Mouse (Mus musculus): ENCODE measurements around the gene Myt1. TPM values are rescaled to one million over a fixed set of nuclear protein-coding genes. Genes with fewer than 3 reads are reported as not detected.

Myt1 gene
- polyA plus RNA-seq, 1 experiment from 2014 or later = not detected

DNA sequence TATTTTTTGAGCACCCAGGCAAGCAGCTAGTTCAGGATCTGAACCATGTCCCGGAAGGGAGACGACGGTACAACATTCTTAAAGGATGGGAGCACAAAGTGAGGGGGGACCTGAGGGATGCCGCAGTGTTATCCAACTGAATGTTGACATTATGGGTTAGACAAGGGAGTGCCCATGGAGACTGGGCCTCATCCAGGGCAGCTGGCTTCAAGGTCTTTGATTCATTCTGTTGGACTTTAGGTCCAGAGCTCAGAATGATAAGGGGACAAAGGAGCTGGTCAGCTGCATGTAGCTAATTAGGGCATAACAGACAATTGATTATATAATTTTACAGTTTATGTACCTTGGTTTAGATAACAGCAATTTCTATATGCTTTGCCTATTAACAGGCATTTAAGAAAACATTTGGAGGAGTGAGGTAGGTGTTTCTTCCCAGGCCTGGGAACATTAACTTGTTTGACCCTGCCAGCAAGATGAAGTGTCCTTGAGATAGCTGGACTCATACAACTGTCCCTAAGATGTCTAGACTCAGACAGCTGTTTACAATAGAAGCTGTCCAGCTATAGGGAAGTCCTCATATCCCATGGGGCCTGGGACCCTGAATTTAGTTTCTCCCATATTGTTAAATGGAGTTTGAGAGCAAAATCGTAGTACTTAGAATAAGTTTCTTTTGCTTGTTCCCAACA is 82.7 kb downstream of the Myt1 start:
- Histone ChIP-seq H3K4me3 (ENCODE audit: low read depth, low read length) (no peak overlapping the region), H3K4me1 (ENCODE audit: insufficient read depth) (no peaks in the 10 kb centered on the region), H3K36me3 (replicated peaks; ENCODE audit: insufficient read depth, low read length) (peaks cover 46% of the 10 kb centered on the region), H3K27me3 (ENCODE audit: insufficient read depth, low read length) (no peaks in the 10 kb centered on the region), H3K9me3 (ENCODE audit: low read length) (no peaks in the 10 kb centered on the region), H3K4me2 (ENCODE audit: low read depth, low read length) (no peak overlapping the region), H3K27ac (ENCODE audit: low read depth) (no peak overlapping the region), H3K9ac (replicated peaks) (no peak overlapping the region)
- ATAC-seq = no peak
- TF ChIP-seq CTCF (IDR thresholded peaks at IDR 0.05; ENCODE audit: low read depth) = no peak
- no peak for TF ChIP-seq EP300 (IDR thresholded peaks at IDR 0.05; ENCODE audit: low read depth)
- WGBS (ENCODE audit: insufficient replicate concordance) = 85% methylated on average over 5 of the region's 5 CpGs
- no peak for DNase-seq

DNA sequence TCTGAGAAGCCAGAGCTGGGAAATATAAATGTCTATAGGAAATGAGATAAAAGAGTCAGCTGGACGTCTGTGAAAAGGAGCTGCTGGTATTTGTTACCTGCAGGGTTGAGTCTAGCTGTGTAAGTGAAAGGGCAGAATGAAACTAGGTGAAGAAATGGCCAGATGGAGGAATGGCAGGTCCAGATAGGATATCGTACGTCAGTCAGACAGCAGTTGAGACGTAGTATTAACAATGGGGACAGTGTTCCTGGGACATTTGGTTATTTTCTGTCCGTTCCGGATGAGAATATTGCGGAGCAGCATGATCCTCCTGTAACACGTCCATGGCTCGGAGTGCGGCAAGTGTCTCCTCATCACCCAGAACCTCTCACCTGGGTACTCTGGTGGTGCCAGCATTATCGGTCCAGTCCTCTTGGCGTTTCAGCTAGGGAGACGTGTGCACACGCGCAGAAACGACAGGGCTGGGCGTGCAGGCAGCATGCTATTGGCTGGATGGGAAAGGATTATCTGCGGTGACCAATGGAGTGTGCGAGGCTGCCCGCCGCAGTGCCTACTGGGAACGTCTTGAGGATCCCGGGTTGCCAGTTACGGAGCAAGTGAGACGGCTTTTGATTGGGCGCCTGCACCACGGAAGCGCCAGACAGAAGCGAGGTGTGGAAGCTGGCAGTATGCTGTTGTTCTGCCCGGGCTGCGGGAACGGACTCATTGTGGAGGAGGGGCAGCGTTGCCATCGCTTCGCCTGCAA is 100.8 kb downstream of the Myt1 start, which contains the start of gene Polr3k:
TSS of gene Polr3k (plus strand) at position 547 of the 745 bp plus-strand sequence.
- peak; percentile 42; the same call in 1 of the 2 replicates for TF ChIP-seq EP300 (IDR thresholded peaks at IDR 0.05; ENCODE audit: low read depth)
- no peak; the same call in 1 of the 2 replicates for TF ChIP-seq CTCF (IDR thresholded peaks at IDR 0.05; ENCODE audit: low read depth)
- whole genome bisulfite sequencing (ENCODE audit: insufficient replicate concordance) = under 1% methylated on average over 35 of the region's 35 CpGs
- Histone ChIP-seq H3K36me3 (replicated peaks; ENCODE audit: insufficient read depth, low read length) (0 out of 2 replicates have a peak, but pooled peaks cover 7% of the 10 kb centered on the region), H3K4me3 (ENCODE audit: low read depth, low read length) (peak within 1 kb of the TSS; percentile 86), H3K27me3 (ENCODE audit: insufficient read depth, low read length) (no peaks in the 10 kb centered on the region), H3K9me3 (ENCODE audit: low read length) (no peaks in the 10 kb centered on the region), H3K4me2 (ENCODE audit: low read depth, low read length) (peak within 1 kb of the TSS; percentile 97), H3K4me1 (ENCODE audit: insufficient read depth) (peaks cover 15% of the 10 kb centered on the region), H3K9ac (replicated peaks) (peak within 1 kb of the TSS; percentile 85), H3K27ac (ENCODE audit: low read depth) (peak within 1 kb of the TSS; percentile 70)
- peak; percentile 93 for DNase-seq
- peak; percentile 100 for ATAC-seq

DNA sequence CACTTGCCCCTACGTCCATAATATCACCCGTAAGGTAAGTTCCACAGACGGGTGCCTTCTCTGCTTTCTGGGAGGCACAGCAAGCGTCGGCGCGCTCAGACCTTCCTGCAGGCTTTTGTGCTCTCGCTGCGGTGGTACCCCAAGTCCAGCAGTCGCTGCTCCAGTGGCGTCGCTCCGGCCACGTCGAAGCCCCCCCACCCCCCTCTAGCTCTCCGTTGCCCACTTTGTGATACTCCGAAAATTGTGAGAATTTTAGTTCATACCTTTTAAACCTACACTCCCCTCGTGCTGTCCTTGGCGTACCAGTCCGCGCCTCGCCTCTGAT is 101.4 kb downstream of the Myt1 start:
- H3K9me3 ChIP-seq (ENCODE audit: low read length) = no peaks in the 10 kb centered on the region
- peak; percentile 6 for ATAC-seq
- no peak for DNase-seq
- peak overlapping the region; percentile 85 for H3K9ac ChIP-seq (replicated peaks)
- H3K4me1 ChIP-seq (ENCODE audit: insufficient read depth) = peaks cover 15% of the 10 kb centered on the region
- H3K27ac ChIP-seq (ENCODE audit: low read depth) = peak overlapping the region; percentile 70
- H3K27me3 ChIP-seq (ENCODE audit: insufficient read depth, low read length) = no peaks in the 10 kb centered on the region
- peak overlapping the region; percentile 86 for H3K4me3 ChIP-seq (ENCODE audit: low read depth, low read length)
- WGBS (ENCODE audit: insufficient replicate concordance) = under 1% methylated on average over 22 of the region's 22 CpGs
- H3K36me3 ChIP-seq (replicated peaks; ENCODE audit: insufficient read depth, low read length) = 0 out of 2 replicates have a peak, but pooled peaks cover 11% of the 10 kb centered on the region
- no peak for TF ChIP-seq EP300 (IDR thresholded peaks at IDR 0.05; ENCODE audit: low read depth)
- TF ChIP-seq CTCF (IDR thresholded peaks at IDR 0.05; ENCODE audit: low read depth) = no peak
- peak overlapping the region; percentile 97 for H3K4me2 ChIP-seq (ENCODE audit: low read depth, low read length)

DNA sequence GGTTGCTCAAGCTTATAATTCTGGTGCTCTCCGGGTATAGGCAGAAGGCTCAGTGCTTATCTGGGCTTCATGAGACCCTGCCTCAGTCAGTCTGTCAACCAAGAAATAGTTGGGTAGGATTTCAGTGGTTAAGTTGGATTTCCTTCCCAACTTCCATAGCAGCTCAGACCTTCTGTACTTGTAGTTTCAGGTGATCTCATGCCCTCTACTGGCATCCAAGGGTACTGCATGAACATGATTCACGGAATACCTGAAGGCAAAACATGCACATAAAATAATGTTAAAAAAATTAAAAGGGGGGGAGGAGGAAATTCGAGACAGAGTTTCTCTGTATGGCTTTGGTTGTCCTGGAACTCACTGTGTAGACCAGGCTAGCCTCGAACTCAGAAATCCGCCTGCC is 103.8 kb downstream of the Myt1 start:
- Histone ChIP-seq H3K27me3 (ENCODE audit: insufficient read depth, low read length) (no peaks in the 10 kb centered on the region), H3K9me3 (ENCODE audit: low read length) (no peaks in the 10 kb centered on the region), H3K27ac (ENCODE audit: low read depth) (no peak overlapping the region), H3K9ac (replicated peaks) (no peak overlapping the region), H3K36me3 (replicated peaks; ENCODE audit: insufficient read depth, low read length) (0 out of 2 replicates have a peak, but pooled peaks cover 14% of the 10 kb centered on the region), H3K4me1 (ENCODE audit: insufficient read depth) (peaks cover 15% of the 10 kb centered on the region), H3K4me3 (ENCODE audit: low read depth, low read length) (no peak overlapping the region), H3K4me2 (ENCODE audit: low read depth, low read length) (no peak overlapping the region)
- peak; percentile 74 for DNase-seq
- no peak for TF ChIP-seq EP300 (IDR thresholded peaks at IDR 0.05; ENCODE audit: low read depth)
- peak; percentile 94 for TF ChIP-seq CTCF (IDR thresholded peaks at IDR 0.05; ENCODE audit: low read depth)
- WGBS (ENCODE audit: insufficient replicate concordance) = 53% methylated on average over 5 of the region's 5 CpGs
- ATAC-seq = no peak

DNA sequence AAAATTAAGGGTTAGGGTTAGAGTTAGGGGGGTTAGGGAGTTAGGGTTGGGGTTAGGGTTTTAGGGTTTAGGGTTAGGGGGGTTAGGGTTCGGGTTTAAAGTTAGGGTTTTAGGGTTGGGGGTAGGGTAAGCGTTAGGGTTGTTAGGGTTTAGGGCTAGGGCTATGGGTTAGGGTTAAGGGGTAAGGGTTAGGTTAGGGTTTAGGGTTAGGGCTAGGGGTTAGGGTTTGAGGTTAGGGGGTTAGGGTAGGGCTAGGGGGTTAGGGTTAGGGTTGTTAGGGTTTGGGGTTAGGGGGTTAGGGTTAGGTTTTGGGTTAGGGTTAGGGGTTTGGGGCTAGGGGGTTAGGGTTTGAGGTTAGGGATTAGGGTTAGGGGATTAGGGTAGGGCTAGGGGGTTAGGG is 107.9 kb downstream of the Myt1 start:
- no peaks in the 10 kb centered on the region for H3K4me1 ChIP-seq (ENCODE audit: insufficient read depth)
- H3K27ac ChIP-seq (ENCODE audit: low read depth) = no peak overlapping the region
- no peak for TF ChIP-seq EP300 (IDR thresholded peaks at IDR 0.05; ENCODE audit: low read depth)
- no peak for TF ChIP-seq CTCF (IDR thresholded peaks at IDR 0.05; ENCODE audit: low read depth)
- no peaks in the 10 kb centered on the region for H3K27me3 ChIP-seq (ENCODE audit: insufficient read depth, low read length)
- ATAC-seq (no peak), DNase-seq (no peak)
- H3K9ac ChIP-seq (replicated peaks) = no peak overlapping the region
- WGBS (ENCODE audit: insufficient replicate concordance) = 90% methylated on average over 2 of the region's 2 CpGs
- no peak overlapping the region for H3K4me2 ChIP-seq (ENCODE audit: low read depth, low read length)
- 0 out of 2 replicates have a peak, but pooled peaks cover 14% of the 10 kb centered on the region for H3K36me3 ChIP-seq (replicated peaks; ENCODE audit: insufficient read depth, low read length)
- no peak overlapping the region for H3K4me3 ChIP-seq (ENCODE audit: low read depth, low read length)
- H3K9me3 ChIP-seq (ENCODE audit: low read length) = no peaks in the 10 kb centered on the region

Other genes with a start within 250 kb of the Myt1 start
- gene Dnajc5, start 242.8 kb upstream of the Myt1 start, polyA plus RNA-seq (2015; fragmentation: Nextera tagmentation; extraction: Ambion mirVana) = 20.5 and 24.7 TPM in 2 replicates
- 20.3 and 22.8 TPM in 2 replicates for gene Uckl1, start 178.4 kb upstream of the Myt1 start, polyA plus RNA-seq (2015; fragmentation: Nextera tagmentation; extraction: Ambion mirVana)
- gene Prpf6, start 171.5 kb upstream of the Myt1 start, polyA plus RNA-seq (2015; fragmentation: Nextera tagmentation; extraction: Ambion mirVana) = 16.7 and 17.5 TPM in 2 replicates
- 8.9 and 10.5 TPM in 2 replicates for gene Zfp512b, start 170.5 kb upstream of the Myt1 start, polyA plus RNA-seq (2015; fragmentation: Nextera tagmentation; extraction: Ambion mirVana)
- gene Samd10, start 164.1 kb upstream of the Myt1 start, polyA plus RNA-seq (2015; fragmentation: Nextera tagmentation; extraction: Ambion mirVana) = 2.1 and 2.3 TPM in 2 replicates
- gene Gm29797, start 106.3 kb upstream of the Myt1 start, polyA plus RNA-seq (2015; fragmentation: Nextera tagmentation; extraction: Ambion mirVana) = not detected in 2 replicates
- 11.4 and 12.2 TPM in 2 replicates for gene Sox18, start 91.7 kb upstream of the Myt1 start, polyA plus RNA-seq (2015; fragmentation: Nextera tagmentation; extraction: Ambion mirVana)
- 3.8 and 4.4 TPM in 2 replicates for gene Tcea2, start 83.0 kb upstream of the Myt1 start, polyA plus RNA-seq (2015; fragmentation: Nextera tagmentation; extraction: Ambion mirVana)
- gene Rgs19, start 69.4 kb upstream of the Myt1 start, polyA plus RNA-seq (2015; fragmentation: Nextera tagmentation; extraction: Ambion mirVana) = 18.6 and 20.5 TPM in 2 replicates
- gene Lkaaear1, start 64.9 kb upstream of the Myt1 start, polyA plus RNA-seq (2015; fragmentation: Nextera tagmentation; extraction: Ambion mirVana) = not detected in 2 replicates
- 0.07 and 0.17 TPM in 2 replicates for gene Oprl1, start 48.3 kb upstream of the Myt1 start, polyA plus RNA-seq (2015; fragmentation: Nextera tagmentation; extraction: Ambion mirVana)
- gene Pcmtd2, start 74.5 kb downstream of the Myt1 start, polyA plus RNA-seq (2015; fragmentation: Nextera tagmentation; extraction: Ambion mirVana) = 10.5 and 11.1 TPM in 2 replicates
- gene Polr3k, start 101.0 kb downstream of the Myt1 start, polyA plus RNA-seq (2015; fragmentation: Nextera tagmentation; extraction: Ambion mirVana) = 15.5 and 15.6 TPM in 2 replicates
- not detected in 2 replicates for gene Gm14496, start 227.8 kb downstream of the Myt1 start, polyA plus RNA-seq (2015; fragmentation: Nextera tagmentation; extraction: Ambion mirVana)

All from liver, postnatal 0 days (tissue).